Mouse (Mus musculus) cerebellum, adult 2 months (tissue): ENCODE data around the gene Trpm6. TPM values are rescaled to one million over a fixed set of nuclear protein-coding genes. Genes with fewer than 3 reads are reported as not detected.

Experiments used
- DNase-seq, 2 experiments: peaks; one replicate each; pipeline ENCODE4 v3.0.0; 2021
- H3K27ac ChIP-seq: fragments of 200-500 bp; 2 replicates; pipeline ENCODE4 v1.5.1; 2012; ENCODE audit warnings: low read length, control low read depth, inconsistent platforms; ENCODE audit not compliant: insufficient read depth
- H3K27me3 ChIP-seq: fragments of 200-500 bp; 2 replicates; pipeline ENCODE4 v1.6.1; 2012; ENCODE audit warnings: inconsistent platforms, mild to moderate bottlenecking, low read length, moderate library complexity; ENCODE audit not compliant: control insufficient read depth, insufficient read depth
- H3K4me1 ChIP-seq: fragments of 200-500 bp; 2 replicates; pipeline ENCODE4 v1.6.1; 2011; ENCODE audit warnings: low read length; ENCODE audit not compliant: control insufficient read depth, insufficient read depth
- H3K4me3 ChIP-seq: fragments of 200-500 bp; replicated peaks from 2 replicates; pipeline ENCODE3; 2011; ENCODE audit warnings: mild to moderate bottlenecking, low read depth, low read length, control low read depth; ENCODE audit not compliant: insufficient read depth
- CTCF ChIP-seq: fragments of 200-500 bp; IDR thresholded peaks from 2 replicates; pipeline ENCODE4 v1.5.1; 2011; ENCODE audit warnings: low read depth, mild to moderate bottlenecking, control low read depth, low read length, moderate library complexity, borderline replicate concordance; ENCODE audit not compliant: insufficient read depth
- POLR2A ChIP-seq: fragments of 200-500 bp; IDR thresholded peaks from 2 replicates; pipeline ENCODE4 v1.6.1; 2011; ENCODE audit warnings: low read length, control low read depth, borderline replicate concordance; ENCODE audit not compliant: insufficient read depth
- WGBS: fragments of 180-500 bp; shearing (Covaris S2); methylation state at CpG from one replicate; pipeline ENCODE4 v1.1.7; 2018; 5-methylcytosine and 5-hydroxymethylcytosine counted together
- polyA plus RNA-seq: library from polyadenylated mRNA; depleted of rRNA; stranded (reverse); fragments of >200 nt; gene quantifications from 2 replicates; pipeline ENCODE4 v1.2.3, GENCODE M21; 2012

Trpm6 gene
- polyA plus RNA-seq, 1 experiment, result 0.34 TPM

GRCm38 (mm10) chr19:18757191-18757590 is 7.4 kb downstream of the Trpm6 start:
- Histone ChIP-seq H3K27me3 (no peaks in the 10 kb centered on the region), H3K4me1 (no peaks in the 10 kb centered on the region), H3K27ac (no peak overlapping the region), H3K4me3 (no peak overlapping the region)
- no peak for TF ChIP-seq CTCF
- no peak for TF ChIP-seq POLR2A
- DNase-seq, result no peak

GRCm38 (mm10) chr19:18757706-18758105 is 7.9 kb downstream of the Trpm6 start:
- DNase-seq, result no peak
- H3K4me1 ChIP-seq, result no peaks in the 10 kb centered on the region
- H3K27ac ChIP-seq, result no peak overlapping the region
- 51% methylated on average over 4 of the region's 4 CpGs for WGBS
- TF ChIP-seq CTCF, result no peak
- no peak for TF ChIP-seq POLR2A
- no peaks in the 10 kb centered on the region for H3K27me3 ChIP-seq
- H3K4me3 ChIP-seq, result no peak overlapping the region

GRCm38 (mm10) chr19:18758269-18758668 is 8.5 kb downstream of the Trpm6 start:
- DNase-seq, result no peak
- no peak overlapping the region for H3K27ac ChIP-seq
- TF ChIP-seq POLR2A (no peak), CTCF (no peak)
- no peaks in the 10 kb centered on the region for H3K27me3 ChIP-seq
- H3K4me1 ChIP-seq, result no peaks in the 10 kb centered on the region
- no peak overlapping the region for H3K4me3 ChIP-seq
- 49% methylated on average over 6 of the region's 6 CpGs for WGBS

GRCm38 (mm10) chr19:18758916-18759315 is 9.1 kb downstream of the Trpm6 start:
- no peak overlapping the region for H3K27ac ChIP-seq
- TF ChIP-seq POLR2A, result no peak
- TF ChIP-seq CTCF, result no peak
- no peak overlapping the region for H3K4me3 ChIP-seq
- DNase-seq, result no peak
- WGBS, result 32% methylated on average over 9 of the region's 9 CpGs
- no peaks in the 10 kb centered on the region for H3K27me3 ChIP-seq
- no peaks in the 10 kb centered on the region for H3K4me1 ChIP-seq

- no peak for TF ChIP-seq POLR2A
- no peaks in the 10 kb centered on the region for H3K27me3 ChIP-seq
- WGBS, result 88% methylated on average over 5 of the region's 5 CpGs
- no peak for DNase-seq
- H3K4me3 ChIP-seq, result no peak overlapping the region
- no peaks in the 10 kb centered on the region for H3K4me1 ChIP-seq
- H3K27ac ChIP-seq, result no peak overlapping the region
These were observed 16.6 kb downstream of the Trpm6 start for GRCm38 (mm10) chr19:18766399-18766798.

- Histone ChIP-seq H3K27ac (no peak overlapping the region), H3K4me3 (no peak overlapping the region), H3K4me1 (no peaks in the 10 kb centered on the region), H3K27me3 (no peaks in the 10 kb centered on the region)
- DNase-seq, result no peak
- no peak for TF ChIP-seq CTCF
- TF ChIP-seq POLR2A, result no peak
- WGBS, result 67% methylated on average over 1 of the region's 1 CpGs
These were observed 21.3 kb downstream of the Trpm6 start for GRCm38 (mm10) chr19:18771048-18771447.

- DNase-seq, result no peak
- H3K27ac ChIP-seq, result no peak overlapping the region
- TF ChIP-seq CTCF (no peak), POLR2A (no peak)
- H3K27me3 ChIP-seq, result no peaks in the 10 kb centered on the region
- 81% methylated on average over 1 of the region's 1 CpGs for WGBS
- no peaks in the 10 kb centered on the region for H3K4me1 ChIP-seq
- no peak overlapping the region for H3K4me3 ChIP-seq
These were observed 21.8 kb downstream of the Trpm6 start for GRCm38 (mm10) chr19:18771561-18771960.

GRCm38 (mm10) chr19:18772888-18773488 is 23.2 kb downstream of the Trpm6 start:
- DNase-seq, result no peak
- Histone ChIP-seq H3K27me3 (no peaks in the 10 kb centered on the region), H3K27ac (no peak overlapping the region), H3K4me3 (no peak overlapping the region), H3K4me1 (no peaks in the 10 kb centered on the region)
- 90% methylated on average over 5 of the region's 5 CpGs for WGBS
- no peak for TF ChIP-seq CTCF
